Mouse (Mus musculus): ENCODE data around the gene Ano1.

GRCm38 (mm10) chr7:144724283-144724682, 27.5 kb downstream of the Ano1 start:
- TF ChIP-seq CTCF (IDR thresholded peaks at IDR 0.05; ENCODE audit: low read depth) (no peak), EP300 (IDR thresholded peaks at IDR 0.05; ENCODE audit: low read depth) (no peak)

Data from liver, embryonic 14.5 days (tissue).